Mouse (Mus musculus): ENCODE measurements around the gene Gm17387. TPM values are rescaled to one million over a fixed set of nuclear protein-coding genes. Genes with fewer than 3 reads are reported as not detected.

Gm17387 gene
- not detected in 2 replicates for polyA plus RNA-seq (2015; fragmentation: Nextera tagmentation; extraction: Ambion mirVana)

DNA sequence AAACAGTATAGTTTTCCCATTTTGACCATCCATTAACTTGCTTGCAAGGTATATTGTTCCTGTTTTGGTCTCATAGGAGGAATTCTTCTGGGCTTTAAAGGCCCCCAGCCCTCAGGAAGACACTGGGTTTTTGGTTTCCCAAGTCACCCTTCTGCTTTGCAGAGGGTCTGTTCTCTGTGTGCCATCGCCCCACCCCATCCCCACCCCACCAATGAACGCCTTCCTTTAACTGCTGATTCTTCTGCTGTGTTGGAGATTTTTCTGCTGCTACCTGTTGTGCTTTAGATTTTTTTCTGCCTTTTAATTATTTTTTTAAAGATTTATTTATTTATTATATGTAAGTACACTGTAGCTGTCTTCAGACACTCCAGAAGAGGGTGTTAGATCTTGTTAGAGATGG is at the start of gene Gm17387:
Gene Gm17387, plus strand, starts transcription at position 301 of the 400 bp plus-strand sequence.
- Histone ChIP-seq H3K36me3 (no peaks in the 10 kb centered on the region), H3K27me3 (no peaks in the 10 kb centered on the region), H3K9ac (no peak within 1 kb of the TSS), H3K4me3 (replicated peaks) (no peak within 1 kb of the TSS), H3K27ac (no peak within 1 kb of the TSS), H3K4me1 (peaks cover 8% of the 10 kb centered on the region), H3K9me3 (replicated peaks) (no peaks in the 10 kb centered on the region), H3K4me2 (no peak within 1 kb of the TSS)
- no peak for ATAC-seq (replicated peaks; ENCODE audit: low FRiP score)
- 94% methylated on average over 2 of the region's 2 CpGs for WGBS

DNA sequence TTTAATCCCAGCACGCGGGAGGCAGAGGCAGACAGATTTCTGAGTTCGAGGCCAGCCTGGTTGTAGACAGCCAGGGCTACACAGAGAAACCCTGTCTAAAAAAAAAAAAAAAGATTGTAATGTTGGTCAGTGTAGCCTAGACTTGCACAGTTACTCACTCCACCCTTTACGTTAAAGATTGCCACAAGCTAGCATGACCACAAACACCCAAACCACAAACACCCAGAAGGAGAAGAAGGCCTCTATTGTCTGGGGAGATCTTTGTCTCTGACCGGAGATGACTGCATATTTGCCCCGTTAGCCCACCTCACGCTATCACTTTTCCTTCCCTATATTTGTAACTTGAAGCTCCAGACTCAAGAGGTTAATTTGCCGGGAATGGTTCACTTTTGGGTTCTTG is 47.2 kb upstream of the Gm17387 start:
- Histone ChIP-seq H3K4me1 (no peaks in the 10 kb centered on the region), H3K9ac (no peak overlapping the region), H3K9me3 (replicated peaks) (no peaks in the 10 kb centered on the region), H3K4me3 (replicated peaks) (no peak overlapping the region), H3K36me3 (no peaks in the 10 kb centered on the region), H3K27me3 (no peaks in the 10 kb centered on the region), H3K27ac (no peak overlapping the region), H3K4me2 (no peak overlapping the region)
- no peak for ATAC-seq (replicated peaks; ENCODE audit: low FRiP score)
- WGBS, result 91% methylated on average over 8 of the region's 8 CpGs

DNA sequence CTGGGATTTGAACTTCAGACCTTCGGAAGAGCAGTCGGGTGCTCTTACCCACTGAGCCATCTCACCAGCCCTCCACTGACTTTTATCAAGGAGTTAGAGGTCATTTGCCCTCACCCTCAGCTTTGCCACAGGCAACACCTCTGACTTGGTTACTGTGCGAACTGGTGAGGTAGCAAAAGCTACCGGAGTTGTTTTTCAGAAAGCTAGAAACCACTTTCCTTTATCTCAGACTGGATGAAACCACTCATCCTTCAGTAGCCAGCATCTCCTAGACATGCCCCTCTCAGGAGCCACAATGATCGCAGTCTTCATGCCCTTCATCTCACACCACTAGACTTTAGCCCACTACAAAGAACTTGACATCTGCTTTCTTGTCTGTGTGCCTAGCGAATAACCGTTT is 46.0 kb upstream of the Gm17387 start:
- Histone ChIP-seq H3K4me2 (no peak overlapping the region), H3K27me3 (no peaks in the 10 kb centered on the region), H3K4me1 (no peaks in the 10 kb centered on the region), H3K4me3 (replicated peaks) (no peak overlapping the region), H3K27ac (no peak overlapping the region), H3K36me3 (no peaks in the 10 kb centered on the region), H3K9me3 (replicated peaks) (no peaks in the 10 kb centered on the region), H3K9ac (no peak overlapping the region)
- no peak for ATAC-seq (replicated peaks; ENCODE audit: low FRiP score)
- 90% methylated on average over 7 of the region's 7 CpGs for WGBS

DNA sequence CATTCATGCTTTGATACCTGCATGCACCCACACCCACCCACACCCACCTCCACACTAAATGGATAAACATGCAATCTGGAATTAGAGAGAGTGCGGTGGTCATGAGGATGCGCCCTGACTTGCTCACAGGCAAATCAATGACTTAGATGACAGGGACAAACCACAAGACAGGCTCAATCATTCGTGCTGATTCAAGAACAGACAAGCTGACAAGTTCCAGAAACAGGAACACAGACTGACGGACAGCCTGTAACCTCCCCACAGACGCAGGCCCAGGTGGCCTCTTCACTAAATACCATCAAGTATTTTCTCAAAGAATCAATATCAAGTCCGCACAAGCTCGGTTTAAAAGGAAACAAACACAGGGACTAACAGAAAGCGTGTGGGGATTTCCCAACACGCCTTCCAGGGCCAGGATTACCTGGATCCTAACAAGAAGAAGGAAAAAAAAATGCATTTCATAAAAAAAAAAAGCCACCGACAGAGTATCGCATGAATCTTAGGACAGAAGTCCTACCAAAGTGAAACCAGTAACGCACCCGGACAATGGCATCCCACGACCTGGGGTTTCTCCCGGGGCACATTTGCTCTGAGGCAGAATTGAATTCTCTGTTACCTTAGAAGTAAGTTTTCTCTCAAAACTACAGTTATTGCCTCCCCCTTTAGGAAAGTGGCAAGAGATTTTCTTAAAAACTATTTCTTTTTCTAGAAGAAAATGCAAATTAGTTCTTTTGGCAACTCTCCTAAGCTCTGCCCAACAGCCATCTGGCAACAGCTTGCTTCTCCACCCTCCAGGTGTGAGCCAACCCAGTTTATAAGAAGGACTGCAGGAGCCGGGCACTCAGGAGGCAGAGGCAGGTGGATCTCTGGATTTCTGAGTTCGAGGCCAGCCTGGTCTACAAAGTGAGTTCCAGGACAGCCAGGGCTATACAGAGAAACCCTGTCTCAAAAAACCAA is 41.5 kb upstream of the Gm17387 start:
- no peaks in the 10 kb centered on the region for H3K4me1 ChIP-seq
- no peaks in the 10 kb centered on the region for H3K36me3 ChIP-seq
- no peak overlapping the region for H3K9ac ChIP-seq
- no peak overlapping the region for H3K4me2 ChIP-seq
- ATAC-seq (replicated peaks; ENCODE audit: low FRiP score), result no peak
- H3K27me3 ChIP-seq, result no peaks in the 10 kb centered on the region
- H3K9me3 ChIP-seq (replicated peaks), result no peaks in the 10 kb centered on the region
- H3K27ac ChIP-seq, result no peak overlapping the region
- H3K4me3 ChIP-seq (replicated peaks), result no peak overlapping the region
- 91% methylated on average over 17 of the region's 17 CpGs for WGBS

DNA sequence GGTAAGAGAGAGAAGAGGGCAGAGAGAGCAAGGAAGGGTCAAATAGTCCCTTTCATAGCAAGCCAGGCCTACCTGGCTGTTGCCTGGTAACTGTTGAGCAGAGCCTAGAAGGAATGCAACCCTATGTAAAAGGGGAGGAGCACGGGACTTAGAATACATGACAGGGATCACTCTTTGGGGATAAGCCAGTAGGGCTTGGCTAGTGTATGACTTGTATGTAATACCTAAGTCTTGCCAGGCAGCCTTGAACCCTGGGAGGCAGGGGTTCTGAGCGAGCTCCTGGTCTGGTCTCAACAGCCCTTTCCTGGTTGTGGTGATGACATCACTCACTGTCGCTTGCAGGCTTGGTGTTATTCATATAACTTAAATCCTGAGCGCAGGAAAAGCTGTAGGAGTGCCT is 39.9 kb upstream of the Gm17387 start:
- Histone ChIP-seq H3K27ac (no peak overlapping the region), H3K9me3 (replicated peaks) (no peaks in the 10 kb centered on the region), H3K36me3 (no peaks in the 10 kb centered on the region), H3K4me3 (replicated peaks) (no peak overlapping the region), H3K9ac (no peak overlapping the region), H3K4me1 (no peaks in the 10 kb centered on the region), H3K4me2 (no peak overlapping the region), H3K27me3 (no peaks in the 10 kb centered on the region)
- whole genome bisulfite sequencing, result 81% methylated on average over 4 of the region's 4 CpGs
- ATAC-seq (replicated peaks; ENCODE audit: low FRiP score), result no peak

DNA sequence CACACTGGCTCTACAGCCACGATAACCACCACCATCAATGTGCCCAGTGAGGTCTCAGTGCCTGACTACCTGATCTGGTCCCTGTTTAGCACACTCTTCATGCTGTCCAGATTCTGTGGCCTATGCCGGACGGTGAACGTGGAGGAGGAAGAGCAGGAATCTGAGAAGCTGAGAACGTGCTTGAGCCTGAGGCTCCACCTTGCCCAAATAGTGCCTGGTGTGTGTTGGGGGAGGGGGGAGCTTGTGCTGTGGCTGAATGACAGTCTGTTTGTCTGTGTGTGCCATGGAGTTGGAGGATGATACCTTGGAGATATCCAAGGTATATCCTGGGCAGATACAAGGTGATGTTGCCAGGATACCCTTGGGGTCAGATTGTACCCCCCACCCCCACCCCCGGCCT is 38.7 kb upstream of the Gm17387 start:
- no peaks in the 10 kb centered on the region for H3K9me3 ChIP-seq (replicated peaks)
- no peak overlapping the region for H3K9ac ChIP-seq
- no peaks in the 10 kb centered on the region for H3K4me1 ChIP-seq
- 43% methylated on average over 6 of the region's 6 CpGs for WGBS
- no peaks in the 10 kb centered on the region for H3K27me3 ChIP-seq
- H3K4me3 ChIP-seq (replicated peaks), result no peak overlapping the region
- H3K36me3 ChIP-seq, result no peaks in the 10 kb centered on the region
- no peak for ATAC-seq (replicated peaks; ENCODE audit: low FRiP score)
- H3K4me2 ChIP-seq, result no peak overlapping the region
- no peak overlapping the region for H3K27ac ChIP-seq

DNA sequence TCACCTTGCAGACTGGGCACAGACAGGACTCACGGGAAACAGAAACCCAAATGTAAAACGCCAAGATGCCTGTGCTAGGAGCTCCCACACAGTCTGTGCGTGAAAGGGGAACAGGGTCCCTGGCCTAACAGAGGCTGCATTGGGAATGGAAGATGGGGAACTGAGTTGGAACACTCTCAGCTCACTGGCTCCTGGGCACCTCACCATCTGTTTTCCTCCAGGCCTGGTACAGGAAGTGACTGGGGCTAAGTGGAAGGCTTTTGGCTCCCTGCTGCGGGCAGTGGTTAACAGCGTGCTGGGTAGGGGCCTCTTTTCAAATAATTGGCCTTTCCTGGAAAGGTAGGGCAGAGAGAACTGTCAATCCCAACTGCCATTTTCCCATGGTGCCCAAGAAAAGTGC is 38.3 kb upstream of the Gm17387 start:
- H3K4me3 ChIP-seq (replicated peaks), result no peak overlapping the region
- no peaks in the 10 kb centered on the region for H3K36me3 ChIP-seq
- H3K27me3 ChIP-seq, result no peaks in the 10 kb centered on the region
- no peak for ATAC-seq (replicated peaks; ENCODE audit: low FRiP score)
- 66% methylated on average over 5 of the region's 5 CpGs for WGBS
- no peaks in the 10 kb centered on the region for H3K4me1 ChIP-seq
- H3K9me3 ChIP-seq (replicated peaks), result no peaks in the 10 kb centered on the region
- no peak overlapping the region for H3K9ac ChIP-seq
- no peak overlapping the region for H3K4me2 ChIP-seq
- H3K27ac ChIP-seq, result no peak overlapping the region

DNA sequence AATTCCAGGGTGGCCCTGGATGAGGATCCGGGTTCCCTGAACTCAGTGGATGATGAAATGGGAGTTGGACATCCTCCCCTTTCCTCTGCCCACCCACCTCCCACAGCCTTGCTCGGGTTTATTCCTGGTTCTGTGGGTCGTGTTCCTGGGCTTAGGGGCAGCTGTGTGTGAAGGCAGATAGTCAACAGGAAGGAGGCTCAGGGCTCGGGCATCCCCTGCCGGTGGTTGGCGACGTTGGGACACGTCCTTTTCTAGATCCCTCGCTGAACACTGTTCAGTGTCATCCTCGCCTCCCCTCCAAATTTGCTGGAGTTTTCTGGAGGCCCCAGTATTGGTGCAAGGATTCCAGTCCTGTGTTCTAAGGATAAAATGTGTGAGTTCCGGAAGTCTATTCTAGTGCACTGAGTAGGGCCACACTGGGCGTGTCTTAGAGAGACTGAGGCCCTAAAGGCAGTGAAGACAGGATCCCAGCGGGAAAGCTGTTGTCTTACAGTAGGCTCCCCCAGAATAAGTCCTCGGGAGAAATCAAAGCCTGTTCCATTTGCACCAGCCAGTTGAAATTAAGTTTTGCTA is 37.7 kb upstream of the Gm17387 start:
- no peak for ATAC-seq (replicated peaks; ENCODE audit: low FRiP score)
- Histone ChIP-seq H3K4me1 (no peaks in the 10 kb centered on the region), H3K4me2 (no peak overlapping the region), H3K9ac (no peak overlapping the region), H3K27me3 (no peaks in the 10 kb centered on the region), H3K9me3 (replicated peaks) (no peaks in the 10 kb centered on the region), H3K36me3 (no peaks in the 10 kb centered on the region), H3K27ac (no peak overlapping the region), H3K4me3 (replicated peaks) (no peak overlapping the region)
- 84% methylated on average over 14 of the region's 14 CpGs for WGBS

DNA sequence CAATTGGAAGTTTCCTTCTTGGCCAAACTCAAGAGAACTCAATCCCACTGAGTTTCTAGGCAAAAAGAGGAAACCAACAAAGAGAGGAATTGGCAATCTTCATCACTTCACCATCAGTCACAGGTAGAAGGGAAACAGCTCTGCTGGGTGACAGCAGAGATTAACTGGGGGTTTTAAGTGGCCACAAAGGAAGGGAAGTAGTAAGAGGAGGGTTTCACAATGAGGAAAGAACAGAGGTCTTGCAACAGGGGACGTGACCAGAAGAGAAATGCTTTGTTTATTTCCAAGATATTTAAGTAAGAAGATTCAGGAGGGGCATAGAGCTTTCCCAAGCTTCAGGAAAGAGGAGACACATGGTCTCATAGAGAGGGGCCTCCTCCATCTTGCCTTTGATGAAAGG is 31.1 kb upstream of the Gm17387 start:
- Histone ChIP-seq H3K4me1 (no peaks in the 10 kb centered on the region), H3K4me2 (no peak overlapping the region), H3K36me3 (no peaks in the 10 kb centered on the region), H3K27ac (no peak overlapping the region), H3K9ac (no peak overlapping the region), H3K9me3 (replicated peaks) (no peaks in the 10 kb centered on the region), H3K27me3 (no peaks in the 10 kb centered on the region), H3K4me3 (replicated peaks) (no peak overlapping the region)
- 61% methylated on average over 1 of the region's 1 CpGs for WGBS
- no peak for ATAC-seq (replicated peaks; ENCODE audit: low FRiP score)

DNA sequence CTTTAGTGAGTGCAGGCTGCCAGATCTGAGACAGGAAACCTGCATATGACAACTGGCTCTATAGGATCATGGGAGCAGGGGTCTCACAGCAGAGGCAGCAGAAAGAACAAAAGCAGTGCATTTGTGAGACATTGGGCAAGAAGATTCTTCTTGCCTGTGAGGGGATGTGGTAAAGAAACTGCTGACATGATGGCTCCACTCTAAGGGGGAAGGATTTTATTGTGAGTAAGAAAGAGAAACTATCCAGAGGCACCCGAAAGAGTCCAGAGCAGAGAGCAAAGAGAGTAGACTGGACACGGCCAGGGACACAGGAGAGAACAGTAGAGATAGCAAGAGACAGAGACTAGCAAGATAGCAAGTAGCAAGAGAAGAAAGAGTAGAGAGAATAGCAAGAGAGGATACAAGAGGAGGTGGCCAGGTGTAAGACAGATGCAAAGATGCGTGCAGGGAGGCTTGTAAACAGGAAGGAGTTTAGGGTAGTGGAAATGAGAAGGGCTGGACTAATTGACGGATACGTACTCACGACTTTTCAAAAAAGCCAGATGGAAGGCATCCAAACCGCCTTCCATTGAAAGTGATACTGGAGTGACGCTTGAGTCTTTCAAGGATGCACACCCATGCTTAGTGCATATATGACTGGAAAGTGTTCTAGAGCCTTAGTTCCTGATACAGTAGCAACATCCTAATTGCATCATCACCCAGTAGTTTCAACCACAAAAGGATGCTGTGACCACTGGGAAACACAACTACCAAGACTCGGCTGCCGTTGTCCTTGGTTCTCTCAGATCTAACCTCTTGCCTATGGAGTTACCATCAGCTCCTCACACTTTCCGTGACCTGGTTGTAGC is 29.9 kb upstream of the Gm17387 start:
- H3K36me3 ChIP-seq, result no peaks in the 10 kb centered on the region
- H3K9me3 ChIP-seq (replicated peaks), result no peaks in the 10 kb centered on the region
- 87% methylated on average over 11 of the region's 11 CpGs for WGBS
- no peak overlapping the region for H3K4me3 ChIP-seq (replicated peaks)
- H3K27ac ChIP-seq, result no peak overlapping the region
- H3K4me1 ChIP-seq, result no peaks in the 10 kb centered on the region
- H3K9ac ChIP-seq, result no peak overlapping the region
- H3K27me3 ChIP-seq, result no peaks in the 10 kb centered on the region
- ATAC-seq (replicated peaks; ENCODE audit: low FRiP score), result no peak
- no peak overlapping the region for H3K4me2 ChIP-seq

DNA sequence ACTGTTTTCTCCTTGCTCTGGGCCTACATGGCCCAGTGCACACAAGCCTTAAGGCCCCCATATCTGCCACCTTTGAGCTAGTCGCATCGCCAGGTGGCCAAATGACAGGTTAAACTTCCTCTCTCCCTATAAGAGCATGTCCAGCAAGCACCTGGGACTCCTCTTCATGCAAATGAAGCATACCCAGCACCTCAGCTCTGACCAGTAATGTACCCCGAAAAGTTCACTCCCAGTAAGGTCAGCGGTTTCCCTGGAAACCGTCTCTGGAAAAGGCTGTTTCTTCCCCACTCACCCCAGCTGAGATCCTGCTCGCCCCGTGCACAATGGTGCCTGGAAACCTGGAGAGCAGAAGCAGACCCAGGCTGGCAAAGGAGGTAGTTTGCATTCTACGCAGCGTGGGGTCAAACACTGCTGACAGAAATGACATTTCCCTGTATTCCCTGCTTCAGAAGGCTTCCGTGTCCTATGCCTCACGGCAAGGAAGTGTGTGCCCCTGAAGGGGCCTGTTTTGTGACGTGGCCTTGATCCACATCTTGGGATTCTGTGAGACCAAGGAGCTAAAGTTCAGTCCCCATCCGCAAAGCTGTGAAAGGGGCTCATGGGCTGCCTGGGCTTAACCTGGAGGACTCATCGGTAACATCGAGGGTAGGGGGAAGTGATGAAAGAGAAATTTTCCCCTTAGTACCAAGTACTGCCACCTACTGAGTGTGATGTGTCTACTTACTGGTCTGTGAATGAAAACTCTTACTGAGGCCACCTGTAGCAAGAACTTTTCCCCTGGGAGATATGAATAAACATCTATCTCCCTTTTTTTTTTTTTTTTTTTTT is 27.8 kb upstream of the Gm17387 start:
- no peak overlapping the region for H3K4me3 ChIP-seq (replicated peaks)
- ATAC-seq (replicated peaks; ENCODE audit: low FRiP score), result no peak
- no peaks in the 10 kb centered on the region for H3K36me3 ChIP-seq
- 80% methylated on average over 15 of the region's 15 CpGs for WGBS
- no peak overlapping the region for H3K9ac ChIP-seq
- no peak overlapping the region for H3K27ac ChIP-seq
- H3K4me2 ChIP-seq, result no peak overlapping the region
- H3K4me1 ChIP-seq, result no peaks in the 10 kb centered on the region
- no peaks in the 10 kb centered on the region for H3K9me3 ChIP-seq (replicated peaks)
- no peaks in the 10 kb centered on the region for H3K27me3 ChIP-seq

Data from kidney, embryonic 15.5 days (tissue).